ENCODE assay signal across 13 mouse cellular contexts in genomic region chr4:62265154-62265836, GRCm38 (mm10). TPM values are rescaled to one million over a fixed set of nuclear protein-coding genes. Genes with fewer than 3 reads are reported as not detected.
DNase-seq lines count a peak whose midpoint lies in the region; ATAC-seq and TF ChIP-seq lines count a peak whose summit lies in the region.
"Had no signal": no experiment of that assay in that cellular context is flagged by ENCODE, and none has a peak within 500 bp of the region (broad histone marks: within the 10 kb centered on the region; RNA-seq: fewer than 3 reads in every experiment).

No protein-coding gene starts in this region.

- no peak for TF ChIP-seq CTCF in heart, adult 2 months (IDR thresholded peaks at IDR 0.05)

- no peak overlapping the region for H3K9ac ChIP-seq in heart, embryonic 15.5 days
- no peak overlapping the region for H3K9ac ChIP-seq in heart, adult 2 months (ENCODE audit: low read depth, low read length)
- no peak overlapping the region for H3K9ac ChIP-seq in intestine, embryonic 16.5 days (ENCODE audit: low read depth, low read length)
- H3K9ac ChIP-seq: forebrain, embryonic 15.5 days; liver, embryonic 15.5 days had no signal

- H3K4me2 ChIP-seq in heart, embryonic 15.5 days, result no peak overlapping the region
- H3K4me2 ChIP-seq in intestine, embryonic 16.5 days (ENCODE audit: low read depth, low read length), result no peak overlapping the region
- H3K4me2 ChIP-seq: forebrain, embryonic 15.5 days; liver, embryonic 15.5 days had no signal

- ATAC-seq in heart, embryonic 15.5 days (replicated peaks; ENCODE audit: insufficient number of reproducible peaks, insufficient read depth, low FRiP score, low read depth), result 0 out of 2 replicates have a peak, but pooled peaks have one; percentile 43
- peak; percentile 99 for ATAC-seq in intestine, embryonic 16.5 days
- ATAC-seq: forebrain, embryonic 15.5 days had no signal

- no peak overlapping the region for H3K4me3 ChIP-seq in heart, embryonic 15.5 days
- H3K4me3 ChIP-seq in heart, adult 2 months, result no peak overlapping the region
- no peak overlapping the region for H3K4me3 ChIP-seq in intestine, embryonic 16.5 days (ENCODE audit: low read length)
- H3K4me3 ChIP-seq in macrophage (ENCODE audit: inconsistent target), result no peak overlapping the region
- H3K4me3 ChIP-seq: forebrain, embryonic 15.5 days; liver, embryonic 15.5 days had no signal

- no peaks in the 10 kb centered on the region for H3K27me3 ChIP-seq in heart, embryonic 15.5 days
- no peaks in the 10 kb centered on the region for H3K27me3 ChIP-seq in heart, adult 2 months (ENCODE audit: control insufficient read depth, insufficient read depth, low read length)
- H3K27me3 ChIP-seq in intestine, embryonic 16.5 days (replicated peaks; ENCODE audit: control insufficient read depth, insufficient read depth, low read length), result no peaks in the 10 kb centered on the region
- H3K27me3 ChIP-seq: forebrain, embryonic 15.5 days; liver, embryonic 15.5 days had no signal

- WGBS in heart, embryonic 15.5 days, result 67% methylated on average over 10 of the region's 10 CpGs
- WGBS in heart, adult 2 months, result 67% methylated on average over 10 of the region's 10 CpGs
- 60% methylated on average over 10 of the region's 10 CpGs for WGBS in intestine, embryonic 16.5 days
- WGBS in macrophage (ENCODE audit: missing documents), result 32% methylated on average over 10 of the region's 10 CpGs

- no peak overlapping the region for H3K27ac ChIP-seq in heart, embryonic 15.5 days
- no peak overlapping the region for H3K27ac ChIP-seq in heart, adult 2 months
- no peak overlapping the region for H3K27ac ChIP-seq in intestine, embryonic 16.5 days (ENCODE audit: low read length)
- peak overlapping the region; percentile 44 for H3K27ac ChIP-seq in macrophage
- H3K27ac ChIP-seq: forebrain, embryonic 15.5 days; liver, embryonic 15.5 days had no signal

- H3K79me2 ChIP-seq in heart, adult 2 months (replicated peaks; ENCODE audit: control insufficient read depth, insufficient read depth, low read length), result no peaks in the 10 kb centered on the region
- H3K79me2 ChIP-seq in macrophage (ENCODE audit: inconsistent target), result no peaks in the 10 kb centered on the region

- TF ChIP-seq EP300 in heart, adult 2 months (IDR thresholded peaks at IDR 0.05; ENCODE audit: insufficient read depth, low read depth, low read length), result no peak

- peaks cover 4% of the 10 kb centered on the region; the same call in 1 of the 2 replicates for H3K4me1 ChIP-seq in heart, embryonic 15.5 days (replicated peaks)
- no peaks in the 10 kb centered on the region for H3K4me1 ChIP-seq in heart, adult 2 months (ENCODE audit: control insufficient read depth, insufficient read depth, low read length)
- 0 out of 2 replicates have a peak, but pooled peaks cover 4% of the 10 kb centered on the region for H3K4me1 ChIP-seq in intestine, embryonic 16.5 days (ENCODE audit: control insufficient read depth, insufficient read depth, low read length)
- H3K4me1 ChIP-seq: liver, embryonic 15.5 days had no signal

- TF ChIP-seq POLR2A in heart, adult 2 months (IDR thresholded peaks at IDR 0.05; ENCODE audit: insufficient read depth, low read depth, low read length), result no peak

- H3K9me3 ChIP-seq in heart, embryonic 15.5 days (replicated peaks), result no peaks in the 10 kb centered on the region
- no peaks in the 10 kb centered on the region for H3K9me3 ChIP-seq in intestine, embryonic 16.5 days (ENCODE audit: control insufficient read depth, low read length)
- H3K9me3 ChIP-seq: forebrain, embryonic 15.5 days; liver, embryonic 15.5 days had no signal

- intact Hi-C loops in heart, adult 2 months (cut with DNase I), result no loop called here

- no peaks in the 10 kb centered on the region for H3K36me3 ChIP-seq in heart, embryonic 15.5 days
- no peaks in the 10 kb centered on the region for H3K36me3 ChIP-seq in heart, adult 2 months (ENCODE audit: control insufficient read depth, insufficient read depth, low read length)
- no peaks in the 10 kb centered on the region for H3K36me3 ChIP-seq in intestine, embryonic 16.5 days (ENCODE audit: control insufficient read depth, insufficient read depth, low read length)
- no peaks in the 10 kb centered on the region for H3K36me3 ChIP-seq in macrophage (ENCODE audit: inconsistent target)
- H3K36me3 ChIP-seq: forebrain, embryonic 15.5 days; liver, embryonic 15.5 days had no signal

- DNase-seq in heart, adult 2 months, result no peak
- peak; percentile 86 for DNase-seq in NIH3T3 (ENCODE audit: low read depth)
- DNase-seq in testis, postnatal 14 days (ENCODE audit: low spot score), result no peak
- no peak for DNase-seq in urinary bladder, postnatal 36 days (ENCODE audit: low spot score in 2 of 2)
- no peak for DNase-seq in MN1 (ENCODE audit: low spot score)
- DNase-seq: heart, postnatal 10 days; kidney, adult 18-20 months; layer of hippocampus, postnatal 36 days had no signal

RNA-seq across cellular contexts. Expression of gene Slc31a2, which starts 2.9 kb away (rescaled TPM):
- 22.2 and 27.3 TPM in 2 replicates for polyA plus RNA-seq in heart, embryonic 15.5 days (2015; fragmentation: Nextera tagmentation; extraction: Ambion mirVana)
- total RNA-seq in heart, adult 2 months (2021), result 10 to 100 TPM; 19.9 to 22.9 TPM
- polyA plus RNA-seq in heart, adult 2 months (2012; rRNA removed), result 19.1 and 27.8 TPM in 2 replicates
- 20.4 and 21.2 TPM in 2 replicates for polyA plus RNA-seq in intestine, embryonic 16.5 days (2015; fragmentation: Nextera tagmentation; extraction: Ambion mirVana)
- 100 to 1,000 TPM in 20 of 26 experiments, 10 to 100 TPM in 6; 30.8 to 346 (median 186) TPM for total RNA-seq in macrophage (2018; cell fraction: chromatin; rRNA removed)
- total RNA-seq in macrophage (2018; cell fraction: cytosol; rRNA removed), result 100 to 1,000 TPM in 16 of 26 experiments, 10 to 100 TPM in 10; 40.5 to 406 (median 208) TPM
- 100 to 1,000 TPM in 24 of 26 experiments, 10 to 100 TPM in 2; 78.8 to 617 (median 339) TPM for total RNA-seq in macrophage (2018; cell fraction: nucleus; rRNA removed)
- 40.1 to 89.6 TPM (median 57.2 TPM) in 3 replicates for polyA plus RNA-seq in macrophage (2018)

RNA-seq across cellular contexts. Expression of gene Zfp37, which starts 34.4 kb away (rescaled TPM):
- polyA plus RNA-seq in heart, embryonic 15.5 days (2015; fragmentation: Nextera tagmentation; extraction: Ambion mirVana), result 5.3 and 6.0 TPM in 2 replicates
- total RNA-seq in heart, adult 2 months (2021), result 1 to 10 TPM; 1.5 to 2.0 TPM
- 0.25 and 0.88 TPM in 2 replicates for polyA plus RNA-seq in heart, adult 2 months (2012; rRNA removed)
- 4.8 and 5.3 TPM in 2 replicates for polyA plus RNA-seq in intestine, embryonic 16.5 days (2015; fragmentation: Nextera tagmentation; extraction: Ambion mirVana)
- total RNA-seq in macrophage (2018; cell fraction: chromatin; rRNA removed), result under 1 TPM in 6 of 26 experiments, not detected in 20; 0.22 to 0.85 (median 0.48) TPM
- under 1 TPM in 11 of 26 experiments, not detected in 15; 0.03 to 0.29 (median 0.06) TPM for total RNA-seq in macrophage (2018; cell fraction: cytosol; rRNA removed)
- total RNA-seq in macrophage (2018; cell fraction: nucleus; rRNA removed), result under 1 TPM in 9 of 26 experiments, not detected in 17; 0.18 to 0.69 (median 0.22) TPM
- polyA plus RNA-seq in macrophage (2018), result 0.04 TPM in 1 of 3 replicates, not detected in the others
